Mouse (Mus musculus) embryonic facial prominence, embryonic 12.5 days (tissue): ENCODE results near the gene Spdl1. TPM values are rescaled to one million over a fixed set of nuclear protein-coding genes. Genes with fewer than 3 reads are reported as not detected.

Experiments used
- ATAC-seq: fragments of 200-750 bp; cut with Nextera tagmentation; 2 replicates; pipeline ENCODE4 v1.8.0; 2017; ENCODE audit not compliant: insufficient number of reproducible peaks, insufficient read depth, low FRiP score, low TSS enrichment
- H3K27ac ChIP-seq: fragments of 300-500 bp; sonication (generic); 2 replicates; pipeline ENCODE4 v1.5.1; 2016; ENCODE audit warnings: mild to moderate bottlenecking
- H3K27me3 ChIP-seq: fragments of 300-500 bp; sonication (generic); 2 replicates; pipeline ENCODE4 v1.6.1; 2016; ENCODE audit warnings: mild to moderate bottlenecking, moderate library complexity
- H3K36me3 ChIP-seq: fragments of 300-500 bp; sonication (generic); 2 replicates; pipeline ENCODE4 v1.6.1; 2016; ENCODE audit warnings: mild to moderate bottlenecking
- H3K4me1 ChIP-seq: fragments of 300-500 bp; sonication (generic); 2 replicates; pipeline ENCODE4 v1.6.1; 2016
- H3K4me2 ChIP-seq: fragments of 300-500 bp; sonication (generic); replicated peaks from 2 replicates; pipeline ENCODE4 v1.6.1; 2016; ENCODE audit warnings: mild to moderate bottlenecking, moderate library complexity
- H3K4me3 ChIP-seq: fragments of 300-500 bp; sonication (generic); 2 replicates; pipeline ENCODE4 v1.5.1; 2016; ENCODE audit warnings: mild to moderate bottlenecking
- H3K9ac ChIP-seq: fragments of 300-500 bp; sonication (generic); 2 replicates; pipeline ENCODE4 v1.6.1; 2016; ENCODE audit warnings: mild to moderate bottlenecking, moderate library complexity
- H3K9me3 ChIP-seq: fragments of 300-500 bp; sonication (generic); 2 replicates; pipeline ENCODE4 v1.6.1; 2016; ENCODE audit warnings: mild to moderate bottlenecking, moderate library complexity
- WGBS: fragments of 180-500 bp; shearing (Covaris S2); methylation state at CpG from one replicate; pipeline ENCODE4 v1.1.7; 2016; 5-methylcytosine and 5-hydroxymethylcytosine counted together
- polyA plus RNA-seq: library from polyadenylated mRNA; unstranded; fragments of >200 nt; fragmentation: Nextera tagmentation; extraction: Ambion mirVana; gene quantifications from 2 replicates; pipeline ENCODE4 v1.2.1, GENCODE M21; 2016

Spdl1 gene
- 23.9 and 24.6 TPM in 2 replicates for polyA plus RNA-seq

- Histone ChIP-seq H3K4me2 (peak within 1 kb of the TSS; percentile 84), H3K4me3 (peak within 1 kb of the TSS; percentile 80), H3K27me3 (no peaks in the 10 kb centered on the region), H3K27ac (peak within 1 kb of the TSS; percentile 76), H3K9ac (peak within 1 kb of the TSS; percentile 78), H3K9me3 (no peaks in the 10 kb centered on the region), H3K36me3 (peaks cover 18% of the 10 kb centered on the region), H3K4me1 (peaks cover 8% of the 10 kb centered on the region)
- ATAC-seq = peak; percentile 94
- WGBS = under 1% methylated on average over 49 of the region's 49 CpGs
Measured at GRCm38 (mm10) chr11:34833318-34834086, at the start of gene Spdl1. Spdl1 (minus strand) TSS chr11:34833641.

- Histone ChIP-seq H3K4me3 (no peak overlapping the region), H3K9me3 (no peaks in the 10 kb centered on the region), H3K27me3 (no peaks in the 10 kb centered on the region), H3K9ac (no peak overlapping the region), H3K4me2 (no peak overlapping the region), H3K36me3 (no peaks in the 10 kb centered on the region), H3K27ac (no peak overlapping the region), H3K4me1 (peaks cover 5% of the 10 kb centered on the region; the same call in 1 of the 2 replicates)
- WGBS = 39% methylated on average over 5 of the region's 5 CpGs
- no peak for ATAC-seq
Measured at GRCm38 (mm10) chr11:34881528-34881927, 48.1 kb upstream of the Spdl1 start.

GRCm38 (mm10) chr11:34879678-34880077 is 46.2 kb upstream of the Spdl1 start:
- 72% methylated on average over 1 of the region's 1 CpGs for WGBS
- Histone ChIP-seq H3K4me2 (no peak overlapping the region), H3K36me3 (no peaks in the 10 kb centered on the region), H3K9ac (no peak overlapping the region), H3K4me3 (no peak overlapping the region), H3K4me1 (peaks cover 5% of the 10 kb centered on the region; the same call in 1 of the 2 replicates), H3K9me3 (no peaks in the 10 kb centered on the region), H3K27me3 (no peaks in the 10 kb centered on the region), H3K27ac (no peak overlapping the region)
- no peak for ATAC-seq

- H3K4me1 ChIP-seq = no peaks in the 10 kb centered on the region
- H3K9me3 ChIP-seq = no peaks in the 10 kb centered on the region
- no peak overlapping the region for H3K9ac ChIP-seq
- no peaks in the 10 kb centered on the region for H3K27me3 ChIP-seq
- no peak overlapping the region for H3K27ac ChIP-seq
- no peak for ATAC-seq
- WGBS = 75% methylated on average over 2 of the region's 2 CpGs
- H3K36me3 ChIP-seq = no peaks in the 10 kb centered on the region
- no peak overlapping the region for H3K4me3 ChIP-seq
- no peak overlapping the region for H3K4me2 ChIP-seq
Measured at GRCm38 (mm10) chr11:34873861-34874260, 40.4 kb upstream of the Spdl1 start.

GRCm38 (mm10) chr11:34872432-34872831 is 39.0 kb upstream of the Spdl1 start:
- no peaks in the 10 kb centered on the region for H3K9me3 ChIP-seq
- no peak overlapping the region for H3K4me3 ChIP-seq
- no peak overlapping the region for H3K27ac ChIP-seq
- no peak overlapping the region for H3K9ac ChIP-seq
- no peak for ATAC-seq
- H3K4me1 ChIP-seq = no peaks in the 10 kb centered on the region
- 82% methylated on average over 2 of the region's 2 CpGs for WGBS
- no peaks in the 10 kb centered on the region for H3K36me3 ChIP-seq
- no peak overlapping the region for H3K4me2 ChIP-seq
- no peaks in the 10 kb centered on the region for H3K27me3 ChIP-seq

GRCm38 (mm10) chr11:34871991-34872390 is 38.5 kb upstream of the Spdl1 start:
- WGBS = 83% methylated on average over 3 of the region's 3 CpGs
- H3K9me3 ChIP-seq = no peaks in the 10 kb centered on the region
- ATAC-seq = no peak

DNA sequence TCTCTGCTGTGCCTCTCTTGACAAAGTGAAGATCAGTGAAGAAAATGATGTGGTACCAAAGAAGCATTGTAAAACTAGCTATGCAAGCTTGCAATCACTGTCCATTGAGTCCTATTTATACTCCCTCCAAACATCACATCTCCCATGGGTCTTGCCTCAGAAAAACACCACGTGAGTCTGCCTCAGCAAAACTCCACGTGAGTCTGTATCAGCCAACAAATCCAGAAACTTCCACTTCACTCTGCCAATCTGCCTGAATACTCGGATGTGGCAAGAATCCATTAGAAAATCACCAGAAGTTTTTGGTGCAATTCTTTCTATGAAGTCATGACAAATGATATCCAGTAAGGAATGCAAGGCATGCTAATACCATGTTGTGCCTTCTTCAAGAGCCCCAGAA is 38.0 kb upstream of the Spdl1 start:
- Histone ChIP-seq H3K4me2 (no peak overlapping the region), H3K27me3 (no peaks in the 10 kb centered on the region), H3K9ac (no peak overlapping the region), H3K4me1 (no peaks in the 10 kb centered on the region), H3K27ac (no peak overlapping the region), H3K9me3 (no peaks in the 10 kb centered on the region), H3K4me3 (no peak overlapping the region), H3K36me3 (no peaks in the 10 kb centered on the region)
- no peak for ATAC-seq
- WGBS = 72% methylated on average over 3 of the region's 3 CpGs

More at GRCm38 (mm10) chr11:34871991-34872390, 38.5 kb upstream of the Spdl1 start:
- Histone ChIP-seq H3K36me3 (no peaks in the 10 kb centered on the region), H3K27me3 (no peaks in the 10 kb centered on the region), H3K9ac (no peak overlapping the region), H3K27ac (no peak overlapping the region), H3K4me2 (no peak overlapping the region), H3K4me1 (no peaks in the 10 kb centered on the region), H3K4me3 (no peak overlapping the region)

DNA sequence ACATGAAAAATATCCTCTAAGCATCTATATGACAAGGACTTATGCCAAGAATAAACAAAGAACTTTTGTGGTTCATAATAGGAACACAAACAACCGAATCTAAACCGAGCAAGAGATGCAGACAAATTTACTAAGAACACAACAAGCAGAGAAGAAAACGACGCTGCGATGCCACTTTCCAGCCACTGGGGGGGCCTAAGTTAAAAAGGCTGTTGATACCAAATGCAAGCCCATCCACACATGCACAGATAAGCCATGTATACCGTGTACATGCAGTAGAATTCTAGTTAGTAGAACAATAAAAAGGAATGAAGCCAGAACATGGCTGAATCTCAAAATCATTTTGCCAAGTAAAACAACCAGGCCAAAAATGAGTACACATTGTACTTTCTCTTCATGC is 35.2 kb upstream of the Spdl1 start:
- H3K36me3 ChIP-seq = no peaks in the 10 kb centered on the region
- no peak overlapping the region for H3K9ac ChIP-seq
- no peaks in the 10 kb centered on the region for H3K27me3 ChIP-seq
- no peaks in the 10 kb centered on the region for H3K4me1 ChIP-seq
- no peaks in the 10 kb centered on the region for H3K9me3 ChIP-seq
- no peak overlapping the region for H3K4me2 ChIP-seq
- no peak for ATAC-seq
- WGBS = 41% methylated on average over 6 of the region's 6 CpGs
- H3K4me3 ChIP-seq = no peak overlapping the region
- no peak overlapping the region for H3K27ac ChIP-seq

- 57% methylated on average over 3 of the region's 3 CpGs for WGBS
- no peaks in the 10 kb centered on the region for H3K36me3 ChIP-seq
- no peak overlapping the region for H3K9ac ChIP-seq
- no peak overlapping the region for H3K27ac ChIP-seq
- H3K9me3 ChIP-seq = no peaks in the 10 kb centered on the region
- H3K27me3 ChIP-seq = no peaks in the 10 kb centered on the region
- H3K4me3 ChIP-seq = no peak overlapping the region
- no peaks in the 10 kb centered on the region for H3K4me1 ChIP-seq
- no peak overlapping the region for H3K4me2 ChIP-seq
- ATAC-seq = no peak
Measured at GRCm38 (mm10) chr11:34865741-34866270, 32.4 kb upstream of the Spdl1 start.

GRCm38 (mm10) chr11:34865181-34865580 is 31.7 kb upstream of the Spdl1 start:
- WGBS = 81% methylated on average over 14 of the region's 14 CpGs

DNA sequence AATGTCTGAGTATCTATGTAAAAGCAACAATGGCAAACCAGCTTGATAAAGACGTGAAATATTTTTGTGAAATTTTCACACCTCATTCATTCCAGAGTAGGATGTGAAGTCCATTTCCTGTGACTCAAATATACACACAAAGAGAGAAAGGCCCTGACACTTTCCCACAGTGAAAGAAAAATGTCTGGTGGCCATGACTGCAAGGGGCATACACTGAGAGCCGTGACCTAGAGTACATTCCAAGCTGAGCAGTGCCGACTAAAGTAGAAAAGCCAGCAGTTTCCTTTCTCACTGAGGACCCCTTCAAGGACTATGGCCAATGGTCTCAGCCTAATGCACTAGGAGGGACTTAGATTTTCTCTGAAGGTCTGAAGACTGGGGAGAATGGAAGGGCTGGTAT is 23.2 kb upstream of the Spdl1 start:
- no peak for ATAC-seq

More at GRCm38 (mm10) chr11:34865181-34865580, 31.7 kb upstream of the Spdl1 start:
- Histone ChIP-seq H3K4me3 (no peak overlapping the region), H3K9me3 (no peaks in the 10 kb centered on the region), H3K27me3 (no peaks in the 10 kb centered on the region), H3K27ac (no peak overlapping the region), H3K9ac (no peak overlapping the region), H3K36me3 (no peaks in the 10 kb centered on the region), H3K4me1 (no peaks in the 10 kb centered on the region), H3K4me2 (no peak overlapping the region)
- ATAC-seq = no peak

GRCm38 (mm10) chr11:34846268-34846652 is 12.8 kb upstream of the Spdl1 start:
- no peaks in the 10 kb centered on the region; the same call in 1 of the 2 replicates for H3K4me1 ChIP-seq
- no peak overlapping the region for H3K27ac ChIP-seq
- WGBS = 80% methylated on average over 5 of the region's 5 CpGs
- no peak for ATAC-seq
- H3K36me3 ChIP-seq = no peaks in the 10 kb centered on the region
- H3K9me3 ChIP-seq = no peaks in the 10 kb centered on the region
- H3K27me3 ChIP-seq = no peaks in the 10 kb centered on the region
- no peak overlapping the region for H3K4me3 ChIP-seq
- no peak overlapping the region for H3K4me2 ChIP-seq
- no peak overlapping the region for H3K9ac ChIP-seq

More for the DNA sequence above, 23.2 kb upstream of the Spdl1 start:
- Histone ChIP-seq H3K9me3 (no peaks in the 10 kb centered on the region), H3K9ac (no peak overlapping the region), H3K36me3 (no peaks in the 10 kb centered on the region), H3K4me1 (no peaks in the 10 kb centered on the region), H3K27me3 (no peaks in the 10 kb centered on the region), H3K4me3 (no peak overlapping the region), H3K27ac (no peak overlapping the region), H3K4me2 (no peak overlapping the region)
- 61% methylated on average over 3 of the region's 3 CpGs for WGBS
